9 mouse cellular contexts compared by ENCODE assay signal in genomic region chr9:42461390-42462108, GRCm38 (mm10). TPM values are rescaled to one million over a fixed set of nuclear protein-coding genes. Genes with fewer than 3 reads are reported as not detected.
DNase-seq lines count a peak whose midpoint lies in the region; ATAC-seq lines count a peak whose summit lies in the region.
"Had no signal": no experiment of that assay in that cellular context is flagged by ENCODE, and none has a peak within 500 bp of the region (broad histone marks: within the 10 kb centered on the region; RNA-seq: fewer than 3 reads in every experiment).

No protein-coding gene starts in this region.

- no peak for DNase-seq in midbrain, embryonic 10.5 days (ENCODE audit: low spot score)
- peak; percentile 5 for DNase-seq in adrenal gland, postnatal 25 days
- DNase-seq in urinary bladder, postnatal 36 days (ENCODE audit: low spot score in 2 of 2), result no peak
- DNase-seq in natural killer cell, adult 2 months (ENCODE audit: low spot score in 2 of 2), result no peak
- no peak for DNase-seq in forebrain, embryonic 14.5 days (ENCODE audit: low spot score)
- DNase-seq: cerebellum, postnatal 14 days had no signal

- peaks cover 20% of the 10 kb centered on the region for H3K4me1 ChIP-seq in midbrain, embryonic 10.5 days
- 0 out of 2 replicates have a peak, but pooled peaks cover 2% of the 10 kb centered on the region for H3K4me1 ChIP-seq in midbrain, embryonic 16.5 days (ENCODE audit: control insufficient read depth, insufficient read depth, low read length)
- H3K4me1 ChIP-seq in intestine, embryonic 15.5 days (replicated peaks), result peaks cover 24% of the 10 kb centered on the region; the same call in 1 of the 2 replicates
- peaks cover 22% of the 10 kb centered on the region for H3K4me1 ChIP-seq in stomach, embryonic 15.5 days
- no peaks in the 10 kb centered on the region for H3K4me1 ChIP-seq in forebrain, embryonic 14.5 days (ENCODE audit: control insufficient read depth, insufficient read depth, low read length)

- H3K9ac ChIP-seq in midbrain, embryonic 16.5 days (ENCODE audit: low read depth, low read length), result no peak overlapping the region
- no peak overlapping the region for H3K9ac ChIP-seq in intestine, embryonic 15.5 days
- no peak overlapping the region for H3K9ac ChIP-seq in stomach, embryonic 15.5 days
- H3K9ac ChIP-seq in forebrain, embryonic 14.5 days (ENCODE audit: low read length), result no peak overlapping the region

- H3K27ac ChIP-seq in midbrain, embryonic 10.5 days (replicated peaks), result peak overlapping the region; percentile 13; the same call in 1 of the 2 replicates
- H3K27ac ChIP-seq in midbrain, embryonic 16.5 days (ENCODE audit: low read length), result no peak overlapping the region
- no peak overlapping the region for H3K27ac ChIP-seq in intestine, embryonic 15.5 days
- H3K27ac ChIP-seq in stomach, embryonic 15.5 days, result peak overlapping the region; percentile 4; the same call in 1 of the 2 replicates
- no peak overlapping the region for H3K27ac ChIP-seq in forebrain, embryonic 14.5 days (ENCODE audit: low read depth, low read length)

- H3K4me3 ChIP-seq in midbrain, embryonic 10.5 days, result no peak overlapping the region
- H3K4me3 ChIP-seq in midbrain, embryonic 16.5 days (ENCODE audit: low read depth, low read length), result no peak overlapping the region
- no peak overlapping the region for H3K4me3 ChIP-seq in intestine, embryonic 15.5 days (replicated peaks)
- no peak overlapping the region for H3K4me3 ChIP-seq in stomach, embryonic 15.5 days (replicated peaks)
- H3K4me3 ChIP-seq in forebrain, embryonic 14.5 days (ENCODE audit: low read depth, low read length), result no peak overlapping the region

- no peaks in the 10 kb centered on the region for H3K9me3 ChIP-seq in midbrain, embryonic 10.5 days (replicated peaks)
- no peaks in the 10 kb centered on the region for H3K9me3 ChIP-seq in midbrain, embryonic 16.5 days (replicated peaks; ENCODE audit: control insufficient read depth, low read length, poor library complexity, severe bottlenecking)
- no peaks in the 10 kb centered on the region for H3K9me3 ChIP-seq in intestine, embryonic 15.5 days
- H3K9me3 ChIP-seq in stomach, embryonic 15.5 days, result no peaks in the 10 kb centered on the region
- H3K9me3 ChIP-seq in forebrain, embryonic 14.5 days (replicated peaks; ENCODE audit: control insufficient read depth, low read length), result no peaks in the 10 kb centered on the region

- no peaks in the 10 kb centered on the region for H3K27me3 ChIP-seq in midbrain, embryonic 10.5 days (ENCODE audit: low read depth, poor library complexity, severe bottlenecking)
- H3K27me3 ChIP-seq in midbrain, embryonic 16.5 days (ENCODE audit: control insufficient read depth, insufficient read depth, low read depth, low read length), result no peaks in the 10 kb centered on the region
- no peaks in the 10 kb centered on the region for H3K27me3 ChIP-seq in intestine, embryonic 15.5 days (replicated peaks)
- no peaks in the 10 kb centered on the region for H3K27me3 ChIP-seq in stomach, embryonic 15.5 days (replicated peaks)
- no peaks in the 10 kb centered on the region for H3K27me3 ChIP-seq in forebrain, embryonic 14.5 days (replicated peaks; ENCODE audit: control insufficient read depth, insufficient read depth, low read length)

- H3K36me3 ChIP-seq in midbrain, embryonic 10.5 days, result 0 out of 2 replicates have a peak, but pooled peaks cover 2% of the 10 kb centered on the region
- H3K36me3 ChIP-seq in midbrain, embryonic 16.5 days (ENCODE audit: control insufficient read depth, insufficient read depth, low read length), result no peaks in the 10 kb centered on the region
- no peaks in the 10 kb centered on the region for H3K36me3 ChIP-seq in intestine, embryonic 15.5 days
- no peaks in the 10 kb centered on the region for H3K36me3 ChIP-seq in stomach, embryonic 15.5 days
- no peaks in the 10 kb centered on the region for H3K36me3 ChIP-seq in forebrain, embryonic 14.5 days (ENCODE audit: control insufficient read depth, insufficient read depth, low read length)

- ATAC-seq in midbrain, embryonic 16.5 days, result no peak
- ATAC-seq in intestine, embryonic 15.5 days, result peak; percentile 37
- peak; percentile 65; the same call in 1 of the 2 replicates for ATAC-seq in stomach, embryonic 15.5 days (ENCODE audit: insufficient read depth, low FRiP score, low read depth)
- no peak for ATAC-seq in forebrain, embryonic 14.5 days

- WGBS in midbrain, embryonic 10.5 days, result 85% methylated on average over 11 of the region's 11 CpGs
- 82% methylated on average over 11 of the region's 11 CpGs for WGBS in midbrain, embryonic 16.5 days
- 39% methylated on average over 11 of the region's 11 CpGs for WGBS in intestine, embryonic 15.5 days
- WGBS in stomach, embryonic 15.5 days, result 42% methylated on average over 11 of the region's 11 CpGs
- WGBS in forebrain, embryonic 14.5 days, result 82% methylated on average over 11 of the region's 11 CpGs

- no peak overlapping the region for H3K4me2 ChIP-seq in midbrain, embryonic 16.5 days (ENCODE audit: low read length)
- no peak overlapping the region for H3K4me2 ChIP-seq in intestine, embryonic 15.5 days (replicated peaks)
- no peak overlapping the region for H3K4me2 ChIP-seq in stomach, embryonic 15.5 days
- no peak overlapping the region for H3K4me2 ChIP-seq in forebrain, embryonic 14.5 days (ENCODE audit: low read length)

RNA-seq across cellular contexts. Expression of gene Tbcel, which starts 46.1 kb away (rescaled TPM):
- polyA plus RNA-seq in midbrain, embryonic 10.5 days (2016; fragmentation: Nextera tagmentation; extraction: Ambion mirVana), result 3.4 and 3.7 TPM in 2 replicates
- 3.9 and 4.4 TPM in 2 replicates for polyA plus RNA-seq in midbrain, embryonic 16.5 days (2015; fragmentation: Nextera tagmentation; extraction: Ambion mirVana)
- total RNA-seq in adrenal gland, postnatal 25 days (2021), result 58.0 and 90.5 TPM in 2 replicates
- 4.5 and 4.7 TPM in 2 replicates for polyA plus RNA-seq in intestine, embryonic 15.5 days (2015; fragmentation: Nextera tagmentation; extraction: Ambion mirVana)
- 4.4 and 4.8 TPM in 2 replicates for polyA plus RNA-seq in stomach, embryonic 15.5 days (2015; fragmentation: Nextera tagmentation; extraction: Ambion mirVana)
- polyA plus RNA-seq in forebrain, embryonic 14.5 days (2014; fragmentation: Nextera tagmentation; extraction: Ambion mirVana), result 5.4 and 5.6 TPM in 2 replicates

Comparison
In these comparisons a context has a peak if more than half of its experiments do, and no peak if none do; other contexts are left out.
1. H3K27ac ChIP-seq: peak in midbrain, embryonic 10.5 days (single experiment) and stomach, embryonic 15.5 days (single experiment); none in midbrain, embryonic 16.5 days (single experiment), intestine, embryonic 15.5 days (single experiment) and forebrain, embryonic 14.5 days (single experiment).
2. ATAC-seq: peak in intestine, embryonic 15.5 days (single experiment) and stomach, embryonic 15.5 days (single experiment); none in midbrain, embryonic 16.5 days (single experiment) and forebrain, embryonic 14.5 days (single experiment).